Mouse (Mus musculus) lung, embryonic 14.5 days (tissue): ENCODE measurements around the gene Spz1. TPM values are rescaled to one million over a fixed set of nuclear protein-coding genes. Genes with fewer than 3 reads are reported as not detected.
A peak's percentile ranks its signal among the peaks of the same experiment; 100 is the strongest.
"Not testable (repeated sequence)": the region's sequence is repeated elsewhere in the genome, so short reads cannot be mapped to it uniquely, and the experiment has no call there.

Source experiments
- ATAC-seq: fragments of 200-750 bp; cut with Nextera tagmentation; 2 replicates; pipeline ENCODE4 v1.8.0; 2017; ENCODE audit warnings: mild to moderate bottlenecking, moderate TSS enrichment, moderate library complexity; ENCODE audit not compliant: insufficient read depth
- DNase-seq: peaks from one replicate; pipeline ENCODE4 v3.0.0-alpha.2; 2015
- H3K27ac ChIP-seq: fragments of 300-500 bp; sonication (generic); 2 replicates; pipeline ENCODE4 v1.5.1; 2014; ENCODE audit warnings: low read depth, mild to moderate bottlenecking, moderate library complexity
- H3K27me3 ChIP-seq: fragments of 300-500 bp; sonication (generic); 2 replicates; pipeline ENCODE4 v1.6.1; 2014; ENCODE audit warnings: low read length, control low read depth; ENCODE audit not compliant: insufficient read depth
- H3K36me3 ChIP-seq: fragments of 300-500 bp; sonication (generic); 2 replicates; pipeline ENCODE4 v1.6.1; 2014; ENCODE audit warnings: control low read depth; ENCODE audit not compliant: insufficient read depth
- H3K4me1 ChIP-seq: fragments of 300-500 bp; sonication (generic); 2 replicates; pipeline ENCODE4 v1.6.1; 2014; ENCODE audit warnings: antibody characterized with exemption, control low read depth; ENCODE audit not compliant: insufficient read depth
- H3K4me2 ChIP-seq: fragments of 300-500 bp; sonication (generic); 2 replicates; pipeline ENCODE4 v1.6.1; 2014; ENCODE audit warnings: mild to moderate bottlenecking
- H3K4me3 ChIP-seq: fragments of 300-500 bp; sonication (generic); 2 replicates; pipeline ENCODE4 v1.5.1; 2014; ENCODE audit warnings: low read depth, low read length
- H3K9ac ChIP-seq: fragments of 300-500 bp; sonication (generic); 2 replicates; pipeline ENCODE4 v1.6.1; 2014
- H3K9me3 ChIP-seq: fragments of 300-500 bp; sonication (generic); 2 replicates; pipeline ENCODE4 v1.6.1; 2016; ENCODE audit warnings: low read depth, low read length, control low read depth
- CTCF ChIP-seq: IDR thresholded peaks from 2 replicates; pipeline ENCODE4 v1.5.1; 2016; ENCODE audit warnings: antibody characterized with exemption, low read depth
- WGBS: fragments of 180-500 bp; shearing (Covaris S2); extraction: QIAGEN DNeasy Blood & Tissue Kit; methylation state at CpG from one replicate; pipeline ENCODE4 v1.1.7; 2014; 5-methylcytosine and 5-hydroxymethylcytosine counted together
- polyA plus RNA-seq: library from polyadenylated mRNA; unstranded; fragments of >200 nt; fragmentation: Nextera tagmentation; extraction: Ambion mirVana; gene quantifications from 2 replicates; pipeline ENCODE4 v1.2.1, GENCODE M21; 2014

Gene Spz1
- polyA plus RNA-seq, 1 experiment from 2014 or later = not detected

GRCm38 (mm10) chr13:92609486-92610310 is 33.7 kb upstream of the Spz1 start:
- Histone ChIP-seq H3K9ac (peak overlapping the region; percentile 87), H3K27me3 (no peaks in the 10 kb centered on the region), H3K4me2 (peak overlapping the region; percentile 96), H3K9me3 (no peaks in the 10 kb centered on the region), H3K4me1 (peaks cover 8% of the 10 kb centered on the region; the same call in 1 of the 2 replicates), H3K4me3 (peak overlapping the region; percentile 83), H3K27ac (peak overlapping the region; percentile 98), H3K36me3 (no peaks in the 10 kb centered on the region)
- 10% methylated on average over 13 of the region's 13 CpGs for WGBS
- peak; percentile 78 for DNase-seq
- peak; percentile 30; the same call in 1 of the 2 replicates for ATAC-seq
- no peak for TF ChIP-seq CTCF

- ATAC-seq = not testable (repeated sequence)
- 75% methylated on average over 4 of the region's 4 CpGs for WGBS
These were observed 29.3 kb upstream of the Spz1 start for GRCm38 (mm10) chr13:92605306-92605705.

GRCm38 (mm10) chr13:92595424-92595823 is 19.5 kb upstream of the Spz1 start:
- Histone ChIP-seq H3K9ac (no peak overlapping the region), H3K27ac (no peak overlapping the region), H3K4me2 (no peak overlapping the region), H3K9me3 (no peaks in the 10 kb centered on the region), H3K27me3 (no peaks in the 10 kb centered on the region), H3K36me3 (no peaks in the 10 kb centered on the region), H3K4me3 (no peak overlapping the region), H3K4me1 (peaks cover 12% of the 10 kb centered on the region)
- no peak for ATAC-seq
- 63% methylated on average over 3 of the region's 3 CpGs for WGBS
- TF ChIP-seq CTCF = no peak
- no peak for DNase-seq

More at GRCm38 (mm10) chr13:92605306-92605705, 29.3 kb upstream of the Spz1 start:
- H3K9me3 ChIP-seq, H3K36me3 ChIP-seq, H3K27ac ChIP-seq, H3K27me3 ChIP-seq, H3K9ac ChIP-seq, H3K4me2 ChIP-seq, DNase-seq, H3K4me3 ChIP-seq, H3K4me1 ChIP-seq: not testable (repeated sequence)

GRCm38 (mm10) chr13:92594907-92595306 is 18.9 kb upstream of the Spz1 start:
- Histone ChIP-seq H3K27me3 (no peaks in the 10 kb centered on the region), H3K9ac (no peak overlapping the region), H3K4me1 (peaks cover 12% of the 10 kb centered on the region), H3K9me3 (no peaks in the 10 kb centered on the region), H3K4me2 (no peak overlapping the region), H3K36me3 (no peaks in the 10 kb centered on the region), H3K27ac (peak overlapping the region; percentile 73; the same call in 1 of the 2 replicates), H3K4me3 (no peak overlapping the region)
- ATAC-seq = no peak
- WGBS = 73% methylated on average over 3 of the region's 3 CpGs
- no peak for DNase-seq
- TF ChIP-seq CTCF = no peak

GRCm38 (mm10) chr13:92594481-92594880 is 18.5 kb upstream of the Spz1 start:
- Histone ChIP-seq H3K27me3 (no peaks in the 10 kb centered on the region), H3K9me3 (no peaks in the 10 kb centered on the region), H3K4me1 (peaks cover 12% of the 10 kb centered on the region), H3K4me3 (no peak overlapping the region), H3K9ac (0 out of 2 replicates have a peak overlapping the region, but pooled peaks have one; percentile 10), H3K27ac (peak overlapping the region; percentile 73), H3K4me2 (no peak overlapping the region), H3K36me3 (no peaks in the 10 kb centered on the region)
- DNase-seq (no peak), ATAC-seq (no peak)
- 49% methylated on average over 6 of the region's 6 CpGs for WGBS
- no peak for TF ChIP-seq CTCF

- 9% methylated on average over 3 of the region's 3 CpGs for WGBS
- no peak overlapping the region for H3K4me2 ChIP-seq
- H3K9me3 ChIP-seq = no peaks in the 10 kb centered on the region
- peak; percentile 61 for DNase-seq
- H3K4me1 ChIP-seq = peaks cover 17% of the 10 kb centered on the region
- peak overlapping the region; percentile 73 for H3K27ac ChIP-seq
- ATAC-seq = no peak
- TF ChIP-seq CTCF = no peak
- no peaks in the 10 kb centered on the region for H3K36me3 ChIP-seq
- H3K4me3 ChIP-seq = no peak overlapping the region
- H3K9ac ChIP-seq = no peak overlapping the region
- H3K27me3 ChIP-seq = no peaks in the 10 kb centered on the region
These were observed 17.9 kb upstream of the Spz1 start for GRCm38 (mm10) chr13:92593731-92594396.
